In the genomic region with DNA sequence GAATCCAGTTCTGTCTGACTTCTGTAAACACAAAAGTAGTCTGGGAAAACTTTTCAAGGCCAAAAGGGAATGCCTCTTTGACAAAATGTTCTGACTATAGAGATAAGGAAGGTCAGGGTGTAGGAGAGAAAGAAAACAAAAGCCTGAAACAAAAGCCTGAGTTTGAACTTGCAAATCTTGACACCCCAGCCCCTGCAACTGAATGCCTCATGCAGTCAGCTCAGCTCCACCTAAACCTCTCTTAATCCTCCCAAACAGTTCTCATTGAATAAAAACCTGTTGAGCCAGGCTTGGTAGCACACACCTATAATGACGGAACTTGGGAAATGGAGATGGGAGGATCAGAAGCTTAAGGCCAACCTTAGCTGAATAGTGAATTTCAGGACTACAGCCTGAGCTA, we compare ENCODE assay signal across 25 mouse cellular contexts.
A peak's percentile ranks its signal among the peaks of the same experiment; 100 is the strongest.
DNase-seq lines count a peak whose midpoint lies in the region; ATAC-seq and TF ChIP-seq lines count a peak whose summit lies in the region.
"Had no signal": no experiment of that assay in that cellular context is flagged by ENCODE, and none has a peak within 500 bp of the region (broad histone marks: within the 10 kb centered on the region; RNA-seq: fewer than 3 reads in every experiment).

No protein-coding gene starts in this region.

- no peak overlapping the region for H3K4me2 ChIP-seq in heart, embryonic 16.5 days (ENCODE audit: low read depth, low read length)
- H3K4me2 ChIP-seq in embryonic facial prominence, embryonic 12.5 days (replicated peaks), result no peak overlapping the region
- no peak overlapping the region for H3K4me2 ChIP-seq in stomach, embryonic 15.5 days
- H3K4me2 ChIP-seq in neural tube, embryonic 15.5 days, result no peak overlapping the region
- H3K4me2 ChIP-seq: intestine, embryonic 15.5 days; limb, embryonic 12.5 days; liver, embryonic 11.5 days had no signal

- 0 out of 2 replicates have a peak overlapping the region, but pooled peaks have one; percentile 23 for H3K27ac ChIP-seq in heart, embryonic 16.5 days (ENCODE audit: low read length)
- no peak overlapping the region for H3K27ac ChIP-seq in ES-E14 (ENCODE audit: insufficient read depth, low read depth, low read length, poor library complexity, severe bottlenecking)
- H3K27ac ChIP-seq in embryonic facial prominence, embryonic 12.5 days, result no peak overlapping the region
- H3K27ac ChIP-seq in stomach, embryonic 15.5 days, result no peak overlapping the region
- no peak overlapping the region for H3K27ac ChIP-seq in neural tube, embryonic 15.5 days (replicated peaks)
- H3K27ac ChIP-seq: hindbrain, embryonic 10.5 days; intestine, embryonic 15.5 days; layer of hippocampus, adult 2 months; limb, embryonic 12.5 days had no signal

- H3K9me3 ChIP-seq in heart, embryonic 16.5 days (replicated peaks; ENCODE audit: control insufficient read depth, low read length), result no peaks in the 10 kb centered on the region
- no peaks in the 10 kb centered on the region for H3K9me3 ChIP-seq in ES-E14 (ENCODE audit: control insufficient read depth, insufficient read depth, low read depth, low read length)
- H3K9me3 ChIP-seq in embryonic facial prominence, embryonic 12.5 days, result no peaks in the 10 kb centered on the region
- H3K9me3 ChIP-seq in stomach, embryonic 15.5 days, result no peaks in the 10 kb centered on the region
- H3K9me3 ChIP-seq in neural tube, embryonic 15.5 days (replicated peaks), result no peaks in the 10 kb centered on the region
- H3K9me3 ChIP-seq: hindbrain, embryonic 10.5 days; intestine, embryonic 15.5 days had no signal

- no peak overlapping the region for H3K9ac ChIP-seq in heart, embryonic 16.5 days (ENCODE audit: low read length)
- H3K9ac ChIP-seq in ES-E14 (ENCODE audit: insufficient read depth, low read depth, low read length, poor library complexity, severe bottlenecking), result no peak overlapping the region
- H3K9ac ChIP-seq in embryonic facial prominence, embryonic 12.5 days, result no peak overlapping the region
- H3K9ac ChIP-seq in stomach, embryonic 15.5 days, result no peak overlapping the region
- no peak overlapping the region for H3K9ac ChIP-seq in neural tube, embryonic 15.5 days (replicated peaks)
- H3K9ac ChIP-seq: intestine, embryonic 15.5 days; limb, embryonic 12.5 days had no signal

- 53% methylated on average over 1 of the region's 1 CpGs for WGBS in heart, embryonic 16.5 days
- 40% methylated on average over 1 of the region's 1 CpGs for WGBS in embryonic facial prominence, embryonic 12.5 days
- whole genome bisulfite sequencing in stomach, embryonic 15.5 days, result 66% methylated on average over 1 of the region's 1 CpGs
- 71% methylated on average over 1 of the region's 1 CpGs for WGBS in neural tube, embryonic 15.5 days

- H3K36me3 ChIP-seq in heart, embryonic 16.5 days (ENCODE audit: control insufficient read depth, insufficient read depth), result no peaks in the 10 kb centered on the region
- H3K36me3 ChIP-seq in ES-E14 (ENCODE audit: control insufficient read depth, insufficient read depth, low read length, poor library complexity, severe bottlenecking), result no peaks in the 10 kb centered on the region
- no peaks in the 10 kb centered on the region for H3K36me3 ChIP-seq in embryonic facial prominence, embryonic 12.5 days
- H3K36me3 ChIP-seq in stomach, embryonic 15.5 days, result no peaks in the 10 kb centered on the region
- H3K36me3 ChIP-seq in neural tube, embryonic 15.5 days, result no peaks in the 10 kb centered on the region
- H3K36me3 ChIP-seq: hindbrain, embryonic 10.5 days; intestine, embryonic 15.5 days; limb, embryonic 12.5 days had no signal

- no peak overlapping the region for H3K4me3 ChIP-seq in heart, embryonic 16.5 days (ENCODE audit: low read length)
- no peak overlapping the region for H3K4me3 ChIP-seq in ES-E14 (ENCODE audit: insufficient read depth in 1 of 2, low read depth in 1 of 2, low read length in 2 of 2, poor library complexity in 1 of 2, severe bottlenecking in 1 of 2)
- H3K4me3 ChIP-seq in embryonic facial prominence, embryonic 12.5 days, result no peak overlapping the region
- H3K4me3 ChIP-seq in stomach, embryonic 15.5 days (replicated peaks), result no peak overlapping the region
- H3K4me3 ChIP-seq in neural tube, embryonic 15.5 days (replicated peaks), result no peak overlapping the region
- H3K4me3 ChIP-seq: hindbrain, embryonic 10.5 days; intestine, embryonic 15.5 days; layer of hippocampus, adult 2 months; limb, embryonic 12.5 days had no signal

- DNase-seq in heart, postnatal 4 days, result no peak
- peak; percentile 40 for DNase-seq in ES-E14 (ENCODE audit: low read depth, low spot score)
- DNase-seq in lung, postnatal 14 days, result no peak
- DNase-seq: adrenal gland, postnatal 14 days; B cell, adult 2 months; cerebellum, adult 2 months; cerebellum, postnatal 25 days; gastrocnemius, postnatal 36 days; kidney, adult 9 months; kidney, postnatal 25 days; lung, adult 18-20 months; midbrain, embryonic 14.5 days; right cerebral cortex, postnatal 25 days; thymus, postnatal 36 days had no signal

- H3K27me3 ChIP-seq in heart, embryonic 16.5 days (ENCODE audit: control insufficient read depth, insufficient read depth, low read length), result no peaks in the 10 kb centered on the region
- no peaks in the 10 kb centered on the region for H3K27me3 ChIP-seq in embryonic facial prominence, embryonic 12.5 days
- H3K27me3 ChIP-seq in stomach, embryonic 15.5 days (replicated peaks), result no peaks in the 10 kb centered on the region
- H3K27me3 ChIP-seq in neural tube, embryonic 15.5 days (replicated peaks), result no peaks in the 10 kb centered on the region
- H3K27me3 ChIP-seq: CH12.LX; intestine, embryonic 15.5 days; limb, embryonic 12.5 days had no signal

- peaks cover 7% of the 10 kb centered on the region for H3K4me1 ChIP-seq in heart, embryonic 16.5 days (ENCODE audit: control insufficient read depth, insufficient read depth, low read length)
- H3K4me1 ChIP-seq in ES-E14 (ENCODE audit: control insufficient read depth in 2 of 2, insufficient read depth in 2 of 2, low read length in 2 of 2, poor library complexity in 1 of 2), result peaks cover 0 to 4% of the 10 kb centered on the region in 2 experiments; a peak in 1 of 4 replicates
- H3K4me1 ChIP-seq in embryonic facial prominence, embryonic 12.5 days, result no peaks in the 10 kb centered on the region
- no peaks in the 10 kb centered on the region for H3K4me1 ChIP-seq in stomach, embryonic 15.5 days
- no peaks in the 10 kb centered on the region for H3K4me1 ChIP-seq in neural tube, embryonic 15.5 days
- H3K4me1 ChIP-seq: hindbrain, embryonic 10.5 days; intestine, embryonic 15.5 days; limb, embryonic 12.5 days had no signal

- in situ Hi-C loops in ES-E14 (cut with MboI; ENCODE audit: low sequenced_read_pairs in 2 of 2, unreplicated experiment in 2 of 2), result no loop called here

- no peak for ATAC-seq in heart, embryonic 16.5 days (replicated peaks; ENCODE audit: extremely low read depth, insufficient read depth, low FRiP score)
- 0 out of 2 replicates have a peak, but pooled peaks have one; percentile 56 for ATAC-seq in embryonic facial prominence, embryonic 12.5 days (ENCODE audit: insufficient number of reproducible peaks, insufficient read depth, low FRiP score, low TSS enrichment)
- ATAC-seq in stomach, embryonic 15.5 days (ENCODE audit: insufficient read depth, low FRiP score, low read depth), result peak; percentile 50
- ATAC-seq in neural tube, embryonic 15.5 days (ENCODE audit: low FRiP score), result no peak
- ATAC-seq: hindbrain, embryonic 16.5 days; intestine, embryonic 15.5 days had no signal

TF ChIP-seq in ES-E14, 5 proteins besides CTCF, POLR2A, EP300 and RAD21:
- TF ChIP-seq CHD2 (IDR thresholded peaks at IDR 0.05; ENCODE audit: low read depth, low read length) (no peak), MAFK (IDR thresholded peaks at IDR 0.05; ENCODE audit: insufficient read depth, low read depth, low read length) (no peak), HCFC1 (IDR thresholded peaks at IDR 0.05; ENCODE audit: borderline replicate concordance, insufficient read depth, low read length) (no peak), ZNF384 (IDR thresholded peaks at IDR 0.05; ENCODE audit: low read depth, low read length) (no peak), ZC3H11A (IDR thresholded peaks at IDR 0.05; ENCODE audit: borderline replicate concordance, low read depth, low read length) (no peak)
TF ChIP-seq in ES-E14: peak in this region for 0.

Comparison
In these comparisons a context has a peak if more than half of its experiments do, and no peak if none do; other contexts are left out.
1. ATAC-seq: peak in embryonic facial prominence, embryonic 12.5 days (single experiment) and stomach, embryonic 15.5 days (single experiment); none in heart, embryonic 16.5 days (single experiment) and neural tube, embryonic 15.5 days (single experiment).